Mouse (Mus musculus) bone marrow macrophage, adult 2 months (primary cell): ENCODE data around the gene Inpp5b. TPM values are rescaled to one million over a fixed set of nuclear protein-coding genes. Genes with fewer than 3 reads are reported as not detected.

Source experiments
- H3K27ac ChIP-seq: 2 replicates; pipeline ENCODE4 v1.5.1; 2012; ENCODE audit warnings: low read depth, low read length; ENCODE audit not compliant: insufficient read depth
- H3K4me1 ChIP-seq: 2 replicates; pipeline ENCODE4 v1.6.1; 2012; ENCODE audit warnings: low read length; ENCODE audit not compliant: control insufficient read depth, insufficient read depth
- H3K4me3 ChIP-seq: 2 replicates; pipeline ENCODE4 v1.5.1; 2012; ENCODE audit warnings: mild to moderate bottlenecking, low read length, moderate library complexity; ENCODE audit not compliant: insufficient read depth
- CTCF ChIP-seq: IDR thresholded peaks from 2 replicates; pipeline ENCODE4 v1.5.1; 2012; ENCODE audit warnings: low read depth, mild to moderate bottlenecking, low read length, moderate library complexity
- POLR2A ChIP-seq: IDR thresholded peaks from 2 replicates; pipeline ENCODE4 v1.6.1; 2012; ENCODE audit warnings: mild to moderate bottlenecking, low read depth, low read length, borderline replicate concordance
- polyA plus RNA-seq: library from polyadenylated mRNA; stranded (reverse); fragments of >200 nt; gene quantifications from 2 replicates; pipeline ENCODE4 v1.2.4, GENCODE M21; 2012; ENCODE audit not compliant: missing spikeins, insufficient read depth, insufficient read length

Inpp5b gene
- polyA plus RNA-seq, 1 experiment: 33.8 TPM

DNA sequence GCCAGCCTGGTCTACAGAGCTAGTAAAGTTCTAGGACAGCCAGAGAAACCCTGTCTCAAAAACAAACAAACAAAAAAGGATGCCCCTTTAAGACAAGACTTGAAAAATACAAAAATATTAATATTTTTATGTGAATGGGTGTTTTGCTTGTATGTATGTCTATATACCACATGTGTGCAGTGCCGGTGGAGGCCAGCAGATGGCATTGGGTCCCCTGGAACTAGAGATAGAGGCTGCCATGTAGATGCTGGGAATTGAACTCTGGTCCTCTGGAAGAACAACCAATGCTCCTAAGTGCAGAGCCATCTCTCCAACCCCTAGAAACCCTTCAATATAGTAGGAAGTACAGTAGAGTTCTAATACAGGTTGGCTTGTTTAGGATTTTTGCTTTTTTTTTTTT lies 99.3 kb downstream of the Inpp5b start:
- Histone ChIP-seq H3K4me1 (no peaks in the 10 kb centered on the region), H3K4me3 (no peak overlapping the region), H3K27ac (no peak overlapping the region)
- TF ChIP-seq CTCF (no peak), POLR2A (no peak)

GRCm38 (mm10) chr4:124843493-124843892 lies 101.8 kb downstream of the Inpp5b start:
- no peak overlapping the region for H3K27ac ChIP-seq
- no peak overlapping the region for H3K4me3 ChIP-seq
- H3K4me1 ChIP-seq: no peaks in the 10 kb centered on the region
- TF ChIP-seq POLR2A (no peak), CTCF (0 out of 2 replicates have a peak, but pooled peaks have one; percentile 21)

- H3K4me3 ChIP-seq: no peak overlapping the region
- H3K4me1 ChIP-seq: peaks cover 12% of the 10 kb centered on the region
- TF ChIP-seq CTCF: peak; percentile 84
- no peak for TF ChIP-seq POLR2A
- H3K27ac ChIP-seq: no peak overlapping the region
Measured at GRCm38 (mm10) chr4:124847573-124847972, 105.9 kb downstream of the Inpp5b start.

DNA sequence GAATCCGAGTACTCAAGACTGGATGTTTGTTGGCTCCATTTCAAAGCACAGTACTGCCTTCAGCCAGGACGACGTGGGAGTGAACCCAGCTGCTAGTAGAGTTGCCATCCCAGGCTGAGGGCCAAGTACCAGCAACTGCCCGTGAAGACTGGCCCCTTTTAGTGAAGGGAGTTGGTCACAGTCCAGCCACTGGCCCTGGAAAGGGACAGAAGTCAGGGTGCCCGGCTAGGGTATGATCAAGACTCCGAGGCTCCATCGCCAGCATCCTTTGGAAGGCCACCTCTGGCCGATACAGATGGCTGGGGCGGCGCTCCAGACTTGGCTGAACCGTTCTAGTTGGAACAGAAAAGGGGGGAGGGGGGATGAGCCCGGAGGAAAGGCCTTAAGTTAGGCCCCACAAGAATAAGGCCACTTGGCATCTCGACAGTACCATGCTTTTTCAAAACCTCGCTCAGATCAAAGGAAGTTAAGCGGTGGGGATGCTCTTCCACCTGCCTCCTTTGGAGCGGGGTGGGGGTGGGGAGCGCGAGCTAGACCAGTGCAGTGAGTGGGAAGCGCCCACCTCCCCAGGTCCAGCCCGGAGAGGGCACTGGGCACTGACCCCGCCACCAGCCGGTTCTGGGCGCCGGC lies 108.1 kb downstream of the Inpp5b start:
- H3K27ac ChIP-seq: no peak overlapping the region
- peak overlapping the region; percentile 69 for H3K4me3 ChIP-seq
- no peak for TF ChIP-seq POLR2A
- TF ChIP-seq CTCF: no peak
- H3K4me1 ChIP-seq: peaks cover 14% of the 10 kb centered on the region

- Histone ChIP-seq H3K27ac (peak within 1 kb of the TSS; percentile 79), H3K4me1 (peaks cover 14% of the 10 kb centered on the region), H3K4me3 (peak within 1 kb of the TSS; percentile 69)
- no peak for TF ChIP-seq CTCF
Measured at GRCm38 (mm10) chr4:124850261-124850913, 108.7 kb downstream of the Inpp5b start, which contains the start of gene Yrdc. Gene Yrdc, plus strand, starts transcription at chr4:124850679.

Other genes with a start within 250 kb of the Inpp5b start
- not detected in 2 replicates for gene 3100002H09Rik, start 131.0 kb upstream of the Inpp5b start, polyA plus RNA-seq
- not detected in 2 replicates for gene Pou3f1, start 85.0 kb upstream of the Inpp5b start, polyA plus RNA-seq
- gene Utp11, start 48.2 kb upstream of the Inpp5b start, polyA plus RNA-seq: 45.8 and 49.4 TPM in 2 replicates
- 149 and 167 TPM in 2 replicates for gene Fhl3, start 41.1 kb upstream of the Inpp5b start, polyA plus RNA-seq
- gene Sf3a3, start 27.1 kb upstream of the Inpp5b start, polyA plus RNA-seq: 44.4 and 47.6 TPM in 2 replicates
- gene Mtf1, start 60.3 kb downstream of the Inpp5b start, polyA plus RNA-seq: 12.0 and 13.1 TPM in 2 replicates
- gene Yrdc, start 108.8 kb downstream of the Inpp5b start, polyA plus RNA-seq: 18.6 and 20.2 TPM in 2 replicates
- 7.6 and 9.5 TPM in 2 replicates for gene 1110065P20Rik, start 109.3 kb downstream of the Inpp5b start, polyA plus RNA-seq
- not detected in 2 replicates for gene Maneal, start 120.3 kb downstream of the Inpp5b start, polyA plus RNA-seq
- gene Epha10, start 139.0 kb downstream of the Inpp5b start, polyA plus RNA-seq: not detected in 2 replicates
- gene 9930104L06Rik, start 195.2 kb downstream of the Inpp5b start, polyA plus RNA-seq: 11.2 and 13.9 TPM in 2 replicates
- 47.0 and 53.4 TPM in 2 replicates for gene Cdca8, start 197.5 kb downstream of the Inpp5b start, polyA plus RNA-seq
- gene Rspo1, start 244.6 kb downstream of the Inpp5b start, polyA plus RNA-seq: not detected in 2 replicates